Comparison of ENCODE assay signal across 8 mouse cellular contexts in the genomic region with DNA sequence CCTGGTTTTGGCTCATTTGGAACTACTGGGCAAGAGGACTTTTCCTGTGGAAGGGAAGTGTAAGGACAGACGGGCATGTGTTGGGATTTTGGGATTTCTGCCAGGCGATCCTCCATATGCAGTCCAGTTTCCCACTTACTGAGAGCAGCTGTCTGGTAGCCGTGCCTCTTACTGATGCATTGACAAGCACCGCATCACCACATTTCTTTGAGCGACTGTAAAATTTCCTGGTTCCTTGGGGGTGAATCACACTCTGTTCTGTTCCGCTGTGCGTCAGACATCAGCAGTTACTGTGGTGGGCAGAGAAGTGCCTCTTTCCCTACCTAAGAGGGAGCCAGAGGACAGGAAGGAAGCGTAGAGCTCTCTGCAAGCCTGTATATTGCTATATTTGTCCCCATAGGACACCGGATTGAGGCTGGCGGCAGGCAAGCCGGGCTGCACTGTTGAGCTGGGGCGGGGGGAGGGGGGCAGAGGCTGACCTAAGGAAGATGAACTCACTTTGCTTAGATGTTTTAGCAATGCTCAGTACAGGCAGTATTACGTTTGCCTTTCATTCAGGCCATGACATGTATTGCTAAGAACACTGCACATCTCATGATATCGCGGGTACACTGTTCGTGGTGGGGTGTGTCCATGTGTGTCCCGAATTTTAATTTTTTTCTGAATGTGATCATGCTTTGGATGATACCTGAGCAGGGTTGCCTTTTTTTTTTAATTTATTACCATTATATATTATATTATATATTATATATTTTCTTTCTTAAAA. TPM values are rescaled to one million over a fixed set of nuclear protein-coding genes. Genes with fewer than 3 reads are reported as not detected.
DNase-seq lines count a peak whose midpoint lies in the region; ATAC-seq lines count a peak whose summit lies in the region.
"Had no signal": no experiment of that assay in that cellular context is flagged by ENCODE, and none has a peak within 500 bp of the region (broad histone marks: within the 10 kb centered on the region; RNA-seq: fewer than 3 reads in every experiment).

No protein-coding gene starts in this region.

- peaks cover 11% of the 10 kb centered on the region; the same call in 1 of the 2 replicates for H3K4me1 ChIP-seq in lung, embryonic 15.5 days
- peaks cover 9% of the 10 kb centered on the region for H3K4me1 ChIP-seq in embryonic facial prominence, embryonic 15.5 days

- H3K27ac ChIP-seq in lung, embryonic 15.5 days, result no peak overlapping the region
- no peak overlapping the region for H3K27ac ChIP-seq in embryonic facial prominence, embryonic 15.5 days (replicated peaks)
- H3K27ac ChIP-seq: limb, embryonic 12.5 days had no signal

- no peak overlapping the region for H3K4me2 ChIP-seq in lung, embryonic 15.5 days
- H3K4me2 ChIP-seq in embryonic facial prominence, embryonic 15.5 days (replicated peaks), result no peak overlapping the region
- H3K4me2 ChIP-seq: limb, embryonic 12.5 days had no signal

- WGBS in lung, embryonic 15.5 days, result 57% methylated on average over 17 of the region's 17 CpGs
- 51% methylated on average over 17 of the region's 17 CpGs for WGBS in embryonic facial prominence, embryonic 15.5 days

- no peaks in the 10 kb centered on the region for H3K27me3 ChIP-seq in lung, embryonic 15.5 days
- no peaks in the 10 kb centered on the region for H3K27me3 ChIP-seq in embryonic facial prominence, embryonic 15.5 days
- H3K27me3 ChIP-seq: limb, embryonic 12.5 days had no signal

- DNase-seq in lung, postnatal 4 days, result no peak
- DNase-seq in layer of hippocampus, postnatal 14 days (ENCODE audit: low spot score in 2 of 2), result peak; percentile 46 to 69
- peak; percentile 53 to 80 for DNase-seq in right cerebral cortex, postnatal 36 days (ENCODE audit: low spot score in 2 of 2)
- DNase-seq in thymus, postnatal 10 days (ENCODE audit: low spot score in 2 of 2), result no peak
- no peak for DNase-seq in ovary, postnatal 36 days (ENCODE audit: low spot score)

- ATAC-seq in lung, embryonic 15.5 days (ENCODE audit: borderline replicate concordance, extremely low read depth, low FRiP score, low TSS enrichment), result peak; percentile 49; the same call in 1 of the 2 replicates
- peak; percentile 31; the same call in 1 of the 2 replicates for ATAC-seq in embryonic facial prominence, embryonic 15.5 days (ENCODE audit: insufficient number of reproducible peaks, low FRiP score, low TSS enrichment, low read depth)

- H3K4me3 ChIP-seq in lung, embryonic 15.5 days, result no peak overlapping the region
- H3K4me3 ChIP-seq in embryonic facial prominence, embryonic 15.5 days (replicated peaks), result no peak overlapping the region
- H3K4me3 ChIP-seq: limb, embryonic 12.5 days had no signal

- no peaks in the 10 kb centered on the region for H3K9me3 ChIP-seq in lung, embryonic 15.5 days
- no peaks in the 10 kb centered on the region for H3K9me3 ChIP-seq in embryonic facial prominence, embryonic 15.5 days (replicated peaks)
- H3K9me3 ChIP-seq: limb, embryonic 12.5 days had no signal

- peaks cover 12% of the 10 kb centered on the region; the same call in 1 of the 2 replicates for H3K36me3 ChIP-seq in lung, embryonic 15.5 days
- peaks cover 27% of the 10 kb centered on the region for H3K36me3 ChIP-seq in embryonic facial prominence, embryonic 15.5 days

- H3K9ac ChIP-seq in lung, embryonic 15.5 days, result no peak overlapping the region
- no peak overlapping the region for H3K9ac ChIP-seq in embryonic facial prominence, embryonic 15.5 days
- H3K9ac ChIP-seq: limb, embryonic 12.5 days had no signal

RNA-seq across cellular contexts. Expression of a gene that starts 56.8 kb away (rescaled TPM):
- 10.2 and 10.8 TPM in 2 replicates for polyA plus RNA-seq in lung, embryonic 15.5 days (2015; fragmentation: Nextera tagmentation; extraction: Ambion mirVana)
- polyA plus RNA-seq in embryonic facial prominence, embryonic 15.5 days (2015; fragmentation: Nextera tagmentation; extraction: Ambion mirVana), result 17.2 and 18.2 TPM in 2 replicates
- 10 to 100 TPM; 35.5 to 38.3 TPM for total RNA-seq in layer of hippocampus, postnatal 14 days (2021)

Comparison
In these comparisons a context has a peak if more than half of its experiments do, and no peak if none do; other contexts are left out.
1. DNase-seq: peak in layer of hippocampus, postnatal 14 days (2 of 2) and right cerebral cortex, postnatal 36 days (2 of 2); none in lung, postnatal 4 days (0 of 2), thymus, postnatal 10 days (0 of 2) and ovary, postnatal 36 days (single experiment).